Mouse (Mus musculus): ENCODE data around the gene Fancc.

Gene Fancc

GRCm38 (mm10) chr13:63423060-63423459 lies 74.0 kb downstream of the Fancc start:
- no peak for DNase-seq (ENCODE audit: low read depth in 1 of 2, low spot score in 2 of 2)

DNA sequence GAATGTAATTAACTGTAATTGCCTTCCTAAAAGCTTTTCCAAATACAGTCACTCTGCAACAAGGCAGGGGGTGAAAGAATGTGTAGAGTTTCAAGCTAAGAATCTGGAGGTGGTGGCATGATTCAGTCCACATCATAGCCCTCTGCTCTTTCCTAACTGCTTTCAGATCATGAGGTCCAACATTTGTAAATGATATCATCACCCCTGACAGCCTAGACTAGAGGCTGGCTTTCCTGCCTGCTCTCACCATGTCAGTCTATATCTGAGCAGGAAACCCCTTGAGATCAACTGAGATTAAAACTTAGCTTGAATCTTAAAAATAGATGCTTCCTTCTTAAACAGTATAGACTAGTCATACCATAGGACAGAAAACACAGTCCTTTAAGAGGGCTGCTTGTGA lies 75.9 kb downstream of the Fancc start:
- DNase-seq (ENCODE audit: low read depth in 1 of 2, low spot score in 2 of 2): no peak

- no peak for DNase-seq (ENCODE audit: low read depth in 1 of 2, low spot score in 2 of 2)
These were observed 78.9 kb downstream of the Fancc start for GRCm38 (mm10) chr13:63418148-63418547.

DNA sequence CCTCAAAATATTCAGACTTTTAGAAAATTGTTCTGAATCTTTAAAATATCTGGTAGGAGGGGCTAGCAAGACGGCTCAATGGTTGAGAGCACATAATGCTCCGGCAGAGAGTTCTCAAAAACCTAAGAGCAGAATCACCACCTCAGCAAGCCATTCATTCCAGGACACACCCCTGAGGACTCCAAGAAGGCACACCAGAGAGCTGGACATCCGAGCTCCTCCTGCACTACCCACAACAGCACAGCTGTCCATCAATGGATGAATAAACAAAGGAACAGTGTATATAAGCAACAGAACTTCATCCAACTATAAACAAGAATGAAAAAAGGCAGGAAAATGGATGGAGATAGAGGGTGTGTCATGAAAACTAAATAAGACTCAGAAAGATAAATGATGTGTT lies 80.3 kb downstream of the Fancc start:
- no peak for DNase-seq (ENCODE audit: low read depth in 1 of 2, low spot score in 2 of 2)

GRCm38 (mm10) chr13:63412662-63413061 lies 84.4 kb downstream of the Fancc start:
- DNase-seq (ENCODE audit: low read depth in 1 of 2, low spot score in 2 of 2): no peak

- no peak for DNase-seq (ENCODE audit: low read depth in 1 of 2, low spot score in 2 of 2)
These were observed 85.6 kb downstream of the Fancc start for GRCm38 (mm10) chr13:63411310-63412022.

GRCm38 (mm10) chr13:63410578-63411298 lies 86.3 kb downstream of the Fancc start:
- no peak for DNase-seq (ENCODE audit: low read depth in 1 of 2, low spot score in 2 of 2)

- DNase-seq (ENCODE audit: low read depth in 1 of 2, low spot score in 2 of 2): no peak
These were observed 91.9 kb downstream of the Fancc start for GRCm38 (mm10) chr13:63405151-63405550.

DNA sequence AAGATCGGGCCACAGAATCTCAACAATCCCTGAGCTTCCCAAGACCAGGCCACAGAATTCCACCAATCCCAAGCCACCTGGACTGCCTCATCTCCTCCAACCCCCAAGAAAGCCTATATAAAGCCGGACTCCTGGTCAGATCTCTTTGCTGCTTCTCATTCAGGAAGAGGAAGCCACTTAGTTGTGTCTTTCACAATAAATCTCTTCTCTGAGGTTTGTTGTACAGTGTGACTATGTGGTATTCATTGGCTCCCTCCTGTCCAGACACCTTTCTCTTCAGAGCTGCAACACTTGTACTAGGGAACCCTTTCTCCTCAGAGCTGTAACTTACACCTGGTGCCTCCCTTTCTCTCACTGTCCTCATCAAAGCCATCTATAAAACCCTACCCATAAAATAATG lies 92.4 kb downstream of the Fancc start:
- DNase-seq (ENCODE audit: low read depth in 1 of 2, low spot score in 2 of 2): no peak

DNA sequence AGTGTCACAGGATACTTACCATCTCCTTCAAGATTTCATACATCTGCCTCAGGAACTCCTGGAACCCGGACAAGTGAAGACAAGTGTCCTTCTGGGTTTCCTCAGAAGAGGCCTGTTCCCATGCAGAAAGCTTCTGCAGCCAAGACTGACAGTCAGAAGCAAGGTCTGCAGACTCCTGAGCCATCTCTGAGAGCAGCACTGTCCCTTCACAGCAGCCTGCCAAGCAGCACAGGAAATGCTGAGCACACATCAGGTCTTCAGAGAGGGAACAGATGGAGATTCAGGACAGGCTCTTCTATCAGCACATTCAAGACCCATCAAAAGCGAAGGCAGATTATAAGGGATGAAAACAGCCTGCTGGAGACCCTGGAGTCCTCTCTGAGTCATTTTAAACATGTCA lies 94.3 kb downstream of the Fancc start:
- DNase-seq (ENCODE audit: low read depth in 1 of 2, low spot score in 2 of 2): no peak

GRCm38 (mm10) chr13:63400069-63400468 lies 97.0 kb downstream of the Fancc start:
- no peak for DNase-seq (ENCODE audit: low read depth in 1 of 2, low spot score in 2 of 2)

- no peak for DNase-seq (ENCODE audit: low read depth in 1 of 2, low spot score in 2 of 2)
These were observed 99.7 kb downstream of the Fancc start for GRCm38 (mm10) chr13:63397420-63397819.

- no peak for DNase-seq (ENCODE audit: low read depth in 1 of 2, low spot score in 2 of 2)
These were observed 102.6 kb downstream of the Fancc start for GRCm38 (mm10) chr13:63394304-63395063.

GRCm38 (mm10) chr13:63385234-63385633 lies 111.8 kb downstream of the Fancc start:
- no peak for DNase-seq (ENCODE audit: low read depth in 1 of 2, low spot score in 2 of 2)

GRCm38 (mm10) chr13:63384775-63385174 lies 112.3 kb downstream of the Fancc start:
- DNase-seq (ENCODE audit: low read depth in 1 of 2, low spot score in 2 of 2): no peak

DNA sequence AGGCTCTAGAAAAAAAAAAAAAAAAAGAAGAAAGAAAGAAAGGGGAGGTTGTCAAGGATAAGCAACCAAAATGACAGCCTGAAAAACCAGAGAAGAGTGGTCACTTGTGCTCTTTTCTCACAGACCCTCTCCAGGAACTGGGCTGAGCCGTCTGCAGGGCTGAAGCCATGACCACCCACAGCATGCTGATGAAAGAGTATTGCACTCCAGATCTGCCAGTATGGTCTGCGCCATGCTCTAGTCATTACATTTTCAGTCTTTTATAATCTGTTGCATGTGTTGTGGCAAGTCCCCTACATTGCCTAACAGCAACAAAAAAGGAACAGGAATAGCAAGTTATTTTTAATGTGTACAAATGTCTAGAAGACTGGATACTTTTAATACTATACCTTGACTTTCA lies 114.9 kb downstream of the Fancc start:
- DNase-seq (ENCODE audit: low read depth in 1 of 2, low spot score in 2 of 2): no peak

DNA sequence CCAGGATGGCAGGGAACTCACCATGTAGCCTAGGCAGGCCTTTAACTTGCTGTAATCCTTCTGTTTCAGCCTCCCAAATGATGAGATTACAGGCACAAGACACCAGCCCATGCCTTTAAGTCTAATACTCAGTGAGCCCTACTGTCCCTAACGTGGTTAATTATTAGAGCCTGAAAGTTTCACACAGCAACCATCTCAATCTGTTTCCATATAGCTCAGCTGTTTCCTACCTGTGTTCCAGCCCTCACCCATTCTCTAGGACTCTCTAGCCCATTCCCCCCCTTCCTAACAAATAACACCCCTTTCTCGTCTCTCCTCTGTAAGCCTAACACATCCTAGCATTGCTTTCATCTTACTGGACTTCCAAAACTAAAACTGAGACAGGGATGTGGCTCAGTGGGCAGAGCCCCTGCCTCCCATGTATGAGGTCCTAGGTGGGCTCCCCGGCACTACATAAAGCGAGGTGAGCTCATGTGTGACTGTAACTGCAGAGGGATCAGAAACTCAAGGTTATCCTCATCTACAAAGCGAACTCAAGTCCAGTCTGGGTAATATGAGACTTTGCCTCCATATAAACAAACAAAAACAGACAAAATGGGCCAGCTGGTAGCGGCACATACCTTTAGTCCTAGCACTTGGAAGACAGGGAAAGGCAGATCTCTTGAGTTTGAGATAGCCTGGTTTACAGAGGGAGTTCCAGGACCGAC lies 123.5 kb downstream of the Fancc start:
- DNase-seq (ENCODE audit: low read depth in 1 of 2, low spot score in 2 of 2): no peak

DNA sequence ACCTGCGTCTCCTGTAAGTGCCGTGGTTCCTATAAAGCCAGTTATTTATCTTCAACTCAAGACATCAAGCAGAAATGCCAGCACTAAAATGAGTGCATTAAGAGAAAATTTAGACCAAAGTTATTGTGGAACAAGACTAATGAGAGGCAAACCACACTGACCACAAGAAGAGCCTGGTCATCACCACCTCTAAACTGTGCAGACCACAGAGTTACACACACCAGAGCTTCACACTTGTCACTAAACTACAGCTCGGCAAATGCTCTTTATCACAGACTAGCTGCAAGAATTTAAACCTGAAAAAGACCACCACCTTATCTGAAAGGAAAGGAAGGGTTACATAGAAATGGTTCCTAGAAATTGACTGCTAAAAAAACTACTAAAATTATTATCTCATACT lies 135.3 kb downstream of the Fancc start:
- no peak for DNase-seq (ENCODE audit: low read depth in 1 of 2, low spot score in 2 of 2)

GRCm38 (mm10) chr13:63360111-63360885 lies 136.8 kb downstream of the Fancc start:
- no peak for DNase-seq (ENCODE audit: low read depth in 1 of 2, low spot score in 2 of 2)

DNA sequence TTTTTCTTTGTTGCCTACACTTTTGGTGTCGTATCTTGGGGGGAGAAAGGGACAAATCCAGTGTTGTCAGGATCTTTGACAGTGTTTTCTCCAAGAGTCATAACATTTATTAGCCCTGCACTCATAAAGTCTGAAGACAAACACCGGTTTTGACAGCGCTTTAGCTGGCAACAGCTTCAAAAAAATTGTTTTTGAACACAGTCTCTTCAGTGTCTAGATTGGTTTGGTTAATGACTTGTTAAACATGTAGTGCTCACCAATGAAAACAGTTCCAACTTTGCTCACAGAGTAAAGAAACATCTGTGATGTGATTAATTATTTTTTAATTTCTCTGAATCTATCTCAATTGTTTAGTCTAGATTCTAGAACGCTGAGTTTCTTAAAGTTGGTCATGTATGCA lies 137.7 kb downstream of the Fancc start:
- no peak for DNase-seq (ENCODE audit: low read depth in 1 of 2, low spot score in 2 of 2)

DNA sequence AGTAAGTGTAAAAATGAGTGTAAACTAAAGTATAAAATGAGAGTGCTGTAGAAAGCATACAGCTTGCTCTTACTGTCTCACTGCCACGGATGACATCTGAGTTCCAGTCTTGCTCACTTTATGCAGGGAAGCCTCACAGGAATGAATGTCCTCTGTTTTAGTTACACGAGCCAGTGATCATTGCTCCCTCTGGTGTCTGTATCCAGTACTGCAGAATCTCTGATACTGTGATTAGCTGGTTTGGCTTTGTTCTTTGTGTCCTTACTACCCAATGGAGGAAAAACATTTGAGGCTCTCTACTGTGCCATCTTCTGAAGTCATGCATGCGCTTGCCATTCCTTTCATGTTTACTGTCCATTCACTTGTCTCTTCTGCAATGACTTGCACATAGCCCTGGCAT lies 140.5 kb downstream of the Fancc start:
- DNase-seq (ENCODE audit: low read depth in 1 of 2, low spot score in 2 of 2): no peak
